31 mouse cellular contexts compared by ENCODE assay signal in genomic region chr17:43874417-43874816, GRCm38 (mm10).
"Had no signal": no experiment of that assay in that cellular context is flagged by ENCODE, and none has a peak within 500 bp of the region (broad histone marks: within the 10 kb centered on the region; RNA-seq: fewer than 3 reads in every experiment).

No protein-coding gene starts in this region.

- H3K27me3 ChIP-seq: limb, embryonic 12.5 days; limb, embryonic 13.5 days; limb, embryonic 15.5 days; liver, embryonic 12.5 days; liver, embryonic 13.5 days; liver, embryonic 15.5 days; lung, embryonic 15.5 days; midbrain, embryonic 12.5 days; midbrain, embryonic 13.5 days; midbrain, embryonic 15.5 days had no signal

- DNase-seq: left cerebral cortex, postnatal 4 days; liver; liver, embryonic 13.5 days; liver, postnatal 0 days; lung, adult 18-20 months; lung, adult 2 months; lung, embryonic 14.5 days; lung, postnatal 10 days; lung, postnatal 14 days; lung, postnatal 36 days; midbrain, embryonic 14.5 days had no signal

- H3K4me1 ChIP-seq: limb, embryonic 10.5 days; limb, embryonic 12.5 days; limb, embryonic 13.5 days; limb, embryonic 15.5 days; liver, embryonic 12.5 days; liver, embryonic 13.5 days; liver, embryonic 15.5 days; lung, embryonic 15.5 days; megakaryocyte, embryonic 14.5 days; midbrain, embryonic 10.5 days; midbrain, embryonic 12.5 days; midbrain, embryonic 13.5 days; midbrain, embryonic 15.5 days had no signal

- H3K4me3 ChIP-seq: left cerebral cortex, adult 2 months; limb, embryonic 10.5 days; limb, embryonic 12.5 days; limb, embryonic 13.5 days; limb, embryonic 15.5 days; liver, embryonic 12.5 days; liver, embryonic 13.5 days; liver, embryonic 15.5 days; lung, embryonic 15.5 days; megakaryocyte, embryonic 14.5 days; midbrain, embryonic 10.5 days; midbrain, embryonic 12.5 days; midbrain, embryonic 13.5 days; midbrain, embryonic 15.5 days; myocyte had no signal

- H3K27ac ChIP-seq: left cerebral cortex, adult 2 months; limb, embryonic 10.5 days; limb, embryonic 12.5 days; limb, embryonic 13.5 days; limb, embryonic 15.5 days; liver, embryonic 12.5 days; liver, embryonic 13.5 days; liver, embryonic 14.5 days; liver, embryonic 15.5 days; lung, embryonic 15.5 days; macrophage; midbrain, embryonic 10.5 days; midbrain, embryonic 12.5 days; midbrain, embryonic 13.5 days; midbrain, embryonic 15.5 days had no signal

- H3K36me3 ChIP-seq: limb, embryonic 10.5 days; limb, embryonic 12.5 days; limb, embryonic 13.5 days; limb, embryonic 15.5 days; liver, embryonic 12.5 days; liver, embryonic 13.5 days; liver, embryonic 15.5 days; lung, embryonic 15.5 days; midbrain, embryonic 10.5 days; midbrain, embryonic 12.5 days; midbrain, embryonic 13.5 days; midbrain, embryonic 15.5 days had no signal

- ATAC-seq: liver, embryonic 12.5 days; liver, postnatal 0 days; lung, postnatal 0 days; midbrain, embryonic 13.5 days; midbrain, embryonic 15.5 days; midbrain, embryonic 16.5 days had no signal

- H3K9ac ChIP-seq: limb, embryonic 12.5 days; limb, embryonic 13.5 days; limb, embryonic 15.5 days; liver, embryonic 12.5 days; liver, embryonic 13.5 days; liver, embryonic 14.5 days; liver, embryonic 15.5 days; liver, postnatal 0 days; lung, embryonic 14.5 days; lung, embryonic 15.5 days; midbrain, embryonic 12.5 days; midbrain, embryonic 13.5 days; midbrain, embryonic 15.5 days had no signal

- H3K4me2 ChIP-seq: limb, embryonic 12.5 days; limb, embryonic 13.5 days; limb, embryonic 15.5 days; liver, embryonic 11.5 days; liver, embryonic 12.5 days; liver, embryonic 13.5 days; liver, embryonic 15.5 days; lung, embryonic 14.5 days; lung, embryonic 15.5 days; midbrain, embryonic 11.5 days; midbrain, embryonic 12.5 days; midbrain, embryonic 13.5 days; midbrain, embryonic 15.5 days had no signal

- H3K9me3 ChIP-seq: limb, embryonic 10.5 days; limb, embryonic 12.5 days; limb, embryonic 13.5 days; limb, embryonic 15.5 days; liver, embryonic 12.5 days; liver, embryonic 13.5 days; liver, embryonic 15.5 days; lung, embryonic 15.5 days; megakaryocyte, embryonic 14.5 days; midbrain, embryonic 10.5 days; midbrain, embryonic 12.5 days; midbrain, embryonic 13.5 days; midbrain, embryonic 15.5 days had no signal
